Mouse (Mus musculus) layer of hippocampus, adult 8-10 months (tissue): ENCODE results near the gene Secisbp2l. TPM values are rescaled to one million over a fixed set of nuclear protein-coding genes. Genes with fewer than 3 reads are reported as not detected.
A peak's percentile ranks its signal among the peaks of the same experiment; 100 is the strongest.

ENCODE experiments used
- DNase-seq, 2 experiments: peaks; one replicate each; pipeline ENCODE4 v3.0.0; 2022; ENCODE audit warnings: low spot score in 2 of 2
- total RNA-seq, 4 experiments: library from RNA; stranded (reverse); gene quantifications; 2 replicates each; pipeline ENCODE4 v1.2.4; 2022

The Secisbp2l gene
- total RNA-seq = 10 to 100 TPM; 91.9 to 95.3 (median 94.9) TPM

DNA sequence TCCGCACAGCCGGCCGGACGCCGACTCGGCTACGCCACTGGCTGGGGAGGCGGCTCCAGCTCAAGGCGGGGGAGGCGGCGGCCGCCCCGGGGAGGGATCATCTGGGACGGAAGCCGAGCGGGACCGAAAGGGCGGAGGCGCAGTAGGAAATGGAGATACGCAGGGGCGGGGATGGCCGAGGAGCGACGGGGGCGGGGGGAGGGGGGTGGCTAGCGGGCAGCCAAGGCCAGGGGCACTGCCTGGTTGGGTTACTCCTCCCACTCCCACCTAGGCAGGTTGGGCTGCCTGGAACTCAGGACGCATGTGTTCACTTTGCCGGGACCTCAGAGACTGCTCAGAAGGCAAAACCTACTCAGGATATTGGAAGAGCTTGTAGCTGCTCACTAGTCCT is at the start of gene Secisbp2l:
TSS of gene Secisbp2l (minus strand) at position 152 of the 391 bp plus-strand sequence.
- DNase-seq = peak; percentile 87 to 94

GRCm38 (mm10) chr2:125829924-125830323 is 47.3 kb upstream of the Secisbp2l start:
- DNase-seq = no peak

- DNase-seq = no peak
Measured at GRCm38 (mm10) chr2:125827898-125828297, 45.2 kb upstream of the Secisbp2l start.

GRCm38 (mm10) chr2:125826201-125826600 is 43.5 kb upstream of the Secisbp2l start:
- DNase-seq = no peak

DNA sequence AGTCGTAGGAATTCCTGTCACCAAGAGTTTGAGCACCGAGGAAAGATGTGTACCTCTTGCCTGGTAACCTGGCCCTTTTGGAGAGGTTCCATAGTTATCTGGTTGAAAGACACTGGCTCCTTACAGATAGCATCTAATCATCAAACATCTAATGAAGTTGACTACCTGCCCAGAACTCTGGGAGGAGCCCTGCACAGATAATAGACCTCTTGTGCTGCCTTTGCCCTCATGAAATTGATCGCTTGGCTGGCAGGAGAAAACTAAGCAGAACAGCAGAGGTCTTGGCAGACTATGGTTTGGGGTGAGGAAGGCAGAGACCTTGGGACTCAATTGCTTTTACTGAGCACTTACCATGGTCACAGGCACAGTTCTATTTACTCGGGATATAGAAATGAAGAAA is 37.7 kb upstream of the Secisbp2l start:
- DNase-seq = no peak

GRCm38 (mm10) chr2:125813972-125814595 is 31.4 kb upstream of the Secisbp2l start:
- DNase-seq = no peak

- no peak for DNase-seq
Measured at GRCm38 (mm10) chr2:125811332-125811731, 28.7 kb upstream of the Secisbp2l start.

DNA sequence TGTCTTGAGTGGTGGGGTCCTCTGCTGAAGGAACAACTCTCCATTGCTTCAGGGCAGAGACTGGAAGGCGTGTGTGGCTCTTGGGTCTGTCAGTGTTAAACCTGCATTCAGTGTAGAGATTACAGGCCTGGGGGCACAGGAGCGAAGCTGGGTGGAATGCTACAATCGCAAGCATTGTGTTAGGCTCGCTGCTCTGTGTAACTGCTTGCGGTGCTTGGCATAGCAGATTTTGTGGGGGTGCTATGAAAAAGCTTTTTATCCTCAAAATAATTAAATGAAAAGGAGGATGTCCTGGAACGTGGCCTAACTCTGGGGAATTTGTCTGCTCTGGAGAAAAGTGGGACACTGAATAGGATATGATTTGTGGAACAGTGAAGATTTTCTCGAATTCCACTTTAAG is 26.9 kb upstream of the Secisbp2l start:
- peak; percentile 63 to 70 for DNase-seq

DNA sequence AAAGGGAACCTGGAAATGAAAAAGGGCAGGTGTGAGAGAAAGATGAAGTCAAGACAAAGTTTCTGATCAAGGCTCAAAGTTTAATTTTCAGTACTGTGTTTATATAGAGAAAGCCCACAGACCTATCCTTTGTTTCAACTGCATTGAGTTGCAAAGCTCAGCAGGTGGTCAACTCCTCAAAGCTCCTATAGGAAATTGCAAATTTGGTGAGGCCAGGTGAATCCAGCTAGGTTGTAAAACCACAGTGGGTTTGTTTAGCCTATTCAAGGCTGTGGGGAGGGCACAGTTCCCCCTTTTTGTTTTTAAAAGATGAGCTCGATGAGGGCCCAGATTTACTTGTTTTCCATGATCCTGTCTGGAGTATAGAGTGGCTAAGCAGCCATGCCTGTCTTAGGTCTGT is 23.2 kb upstream of the Secisbp2l start:
- DNase-seq = no peak

DNA sequence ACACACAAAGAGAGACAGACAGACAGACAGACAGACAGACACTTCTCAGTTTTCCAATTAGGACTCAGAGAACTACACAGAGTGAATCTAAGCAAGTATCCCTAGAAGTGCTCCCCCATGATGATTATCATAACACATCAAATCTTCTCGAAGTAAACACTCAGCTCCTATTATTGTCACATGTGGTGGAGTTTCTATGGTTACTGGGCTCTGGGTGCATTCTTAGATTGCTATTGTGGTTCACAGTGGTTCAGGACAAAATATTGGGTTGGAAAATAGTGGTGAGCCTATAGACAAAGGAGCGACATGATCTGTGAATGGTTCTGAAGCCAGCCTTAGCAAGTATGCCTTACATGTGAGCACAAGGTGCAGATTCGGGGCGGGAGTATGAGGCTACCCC is 19.3 kb upstream of the Secisbp2l start:
- no peak for DNase-seq

- no peak for DNase-seq
Measured at GRCm38 (mm10) chr2:125801038-125801437, 18.4 kb upstream of the Secisbp2l start.

- DNase-seq = no peak
Measured at GRCm38 (mm10) chr2:125800428-125800827, 17.8 kb upstream of the Secisbp2l start.

- DNase-seq = no peak
Measured at GRCm38 (mm10) chr2:125797872-125798271, 15.2 kb upstream of the Secisbp2l start.

DNA sequence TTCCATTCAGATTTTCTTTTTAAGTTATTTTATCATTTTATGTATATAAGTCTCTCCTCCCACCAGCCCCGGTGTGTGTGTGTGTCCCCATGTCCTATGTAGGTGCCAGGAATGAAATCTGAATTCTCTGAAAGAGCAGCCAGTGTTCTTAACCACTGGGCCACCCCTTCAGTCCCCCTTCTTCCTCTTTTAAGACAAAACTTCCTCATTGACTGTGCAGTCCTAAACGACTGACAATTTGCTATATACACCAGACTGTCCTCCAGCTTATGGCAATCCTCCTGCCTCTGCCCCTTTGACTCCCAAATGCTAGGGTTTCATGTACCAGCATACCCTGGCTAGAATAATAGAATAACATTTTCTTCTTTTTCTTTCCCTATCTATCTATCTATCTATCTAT is 12.4 kb upstream of the Secisbp2l start:
- DNase-seq = no peak

DNA sequence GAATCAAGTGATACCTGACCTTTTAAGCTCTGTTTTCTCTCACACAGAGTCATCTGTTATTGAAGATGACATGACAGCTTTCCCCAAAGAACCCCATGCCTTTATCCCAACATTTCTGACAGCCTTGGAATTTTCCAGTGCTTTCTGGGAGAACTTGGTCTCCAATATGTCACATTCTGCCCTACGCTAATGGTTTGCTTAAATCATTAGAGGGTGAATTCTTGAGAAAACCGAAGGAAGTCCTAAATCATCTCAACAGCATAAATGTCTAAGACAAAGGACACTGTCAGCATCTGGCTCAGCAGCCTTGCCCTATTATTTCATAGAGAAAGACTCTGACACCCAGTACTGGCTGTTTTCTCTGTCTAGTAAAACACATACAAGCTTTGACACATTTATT is 11.5 kb upstream of the Secisbp2l start:
- no peak for DNase-seq

GRCm38 (mm10) chr2:125792879-125793261 is 10.2 kb upstream of the Secisbp2l start:
- DNase-seq = no peak

DNA sequence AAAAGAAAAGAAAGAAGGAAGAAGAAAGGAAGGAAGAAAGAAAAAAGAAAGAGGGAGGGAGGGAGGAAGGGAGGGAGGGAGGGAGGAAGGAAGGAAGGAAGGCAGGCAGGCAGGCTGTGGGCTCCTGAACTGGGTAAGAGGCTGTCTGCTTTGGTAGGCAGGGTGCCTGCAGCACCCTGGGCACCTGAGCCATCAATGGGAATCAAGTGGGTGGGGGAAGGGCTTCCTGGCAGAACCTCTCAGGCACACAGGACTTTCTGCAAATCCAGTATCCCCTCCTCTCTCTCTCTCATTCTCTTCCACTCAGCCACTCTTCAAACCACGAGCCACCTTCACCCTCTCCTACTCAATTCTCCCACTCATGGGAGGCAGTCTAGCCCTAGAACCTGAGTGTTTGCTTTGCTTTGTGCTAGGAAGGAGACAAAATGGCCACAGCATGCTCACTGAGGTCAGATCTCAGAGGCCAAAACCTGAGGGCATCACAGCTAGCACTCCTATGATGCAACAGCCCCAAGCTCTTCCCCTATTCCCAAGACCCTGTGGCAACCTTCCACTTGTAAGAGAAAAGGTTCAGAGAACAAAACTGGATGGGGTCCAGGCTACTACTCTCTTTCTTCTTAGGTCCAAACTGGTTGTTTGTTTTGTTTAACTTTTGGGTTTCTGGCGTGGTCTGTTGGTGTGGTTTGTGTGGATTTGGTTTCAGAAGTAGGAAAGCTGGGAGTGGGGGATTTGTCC is 9.6 kb upstream of the Secisbp2l start:
- no peak for DNase-seq

- DNase-seq = no peak
Measured at GRCm38 (mm10) chr2:125791485-125791885, 8.8 kb upstream of the Secisbp2l start.

DNA sequence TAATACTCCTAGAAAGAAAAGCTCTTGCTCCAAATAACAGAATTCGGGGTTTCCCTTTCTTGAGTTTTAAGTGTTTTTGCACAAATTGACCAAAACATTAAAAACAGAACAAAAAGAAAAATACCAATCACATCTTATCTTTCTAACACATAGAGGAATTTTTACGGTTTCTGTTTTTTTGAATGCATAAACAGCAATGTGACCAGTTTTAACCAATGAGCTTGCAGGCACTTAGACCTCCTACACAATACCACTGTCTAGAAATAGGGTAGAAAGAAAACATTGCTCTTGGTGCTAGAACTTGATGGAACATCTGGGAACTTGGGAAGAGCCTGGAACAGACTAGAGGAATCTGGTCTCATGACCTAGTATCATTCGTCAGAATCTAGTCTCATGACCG is 7.6 kb upstream of the Secisbp2l start:
- DNase-seq = no peak

DNA sequence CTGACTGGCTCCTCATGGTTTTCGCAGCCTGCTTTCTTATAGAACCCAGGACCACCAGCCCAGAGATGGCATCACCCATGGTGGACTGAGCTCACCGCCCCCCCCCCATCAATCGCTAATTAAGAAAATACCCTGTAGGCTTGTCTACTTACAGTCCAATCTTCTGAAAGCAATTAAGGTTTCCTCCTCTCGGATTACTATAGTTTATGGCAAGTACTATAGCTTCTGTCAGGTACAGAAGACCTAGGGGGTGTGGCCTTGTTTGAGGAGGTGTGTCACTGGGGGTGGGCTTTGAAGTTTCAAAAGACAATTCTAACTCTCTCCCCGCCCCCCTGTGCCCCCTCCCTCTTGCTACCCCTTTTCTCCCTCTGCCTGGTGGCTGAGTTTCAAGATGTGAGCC is 6.6 kb upstream of the Secisbp2l start:
- DNase-seq = no peak

DNA sequence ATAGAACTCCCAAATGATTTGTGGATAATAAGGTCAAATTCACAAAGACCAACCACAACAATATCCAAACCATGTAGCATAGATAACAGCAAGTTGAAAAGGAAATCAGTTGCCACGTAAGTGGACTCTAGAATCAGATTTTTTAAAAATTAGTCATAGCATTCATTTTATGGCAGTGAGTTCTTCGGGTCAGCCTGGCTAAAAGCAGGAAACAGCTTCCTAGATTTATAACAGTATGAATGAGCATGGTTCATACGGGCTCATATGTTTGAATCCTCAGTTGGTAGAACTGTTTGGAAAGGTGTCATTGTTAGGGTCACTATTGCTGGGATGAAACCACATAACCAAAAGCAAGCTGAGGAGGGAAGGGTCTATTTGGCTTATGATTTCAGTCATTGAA is 6.1 kb upstream of the Secisbp2l start:
- no peak for DNase-seq

DNA sequence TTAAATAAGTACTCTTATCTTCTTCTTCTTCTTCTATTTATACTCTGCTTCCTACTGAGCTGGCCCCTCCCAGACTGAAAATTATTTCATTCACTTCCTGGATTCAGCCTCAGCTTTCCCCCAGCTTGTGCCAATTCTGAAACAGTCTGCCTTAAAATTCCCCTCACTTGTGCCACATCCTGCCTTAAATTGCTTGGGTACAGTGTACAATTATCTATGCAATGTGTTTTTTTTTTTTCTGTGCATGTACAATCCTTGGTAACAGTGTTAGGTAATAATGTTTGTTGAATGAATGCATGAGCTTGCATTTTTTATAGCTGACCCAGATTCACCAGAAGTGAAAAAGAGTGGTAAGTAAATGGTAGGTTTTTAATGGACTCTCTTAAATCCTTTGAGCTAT is 5.7 kb upstream of the Secisbp2l start:
- no peak for DNase-seq

GRCm38 (mm10) chr2:125785021-125785420 is 2.4 kb upstream of the Secisbp2l start:
- DNase-seq = no peak
